Mouse (Mus musculus): ENCODE data around the gene Wdfy4. TPM values are rescaled to one million over a fixed set of nuclear protein-coding genes. Genes with fewer than 3 reads are reported as not detected.

The Wdfy4 gene
- polyA plus RNA-seq, 1 experiment from 2014 or later: 0.19 TPM

DNA sequence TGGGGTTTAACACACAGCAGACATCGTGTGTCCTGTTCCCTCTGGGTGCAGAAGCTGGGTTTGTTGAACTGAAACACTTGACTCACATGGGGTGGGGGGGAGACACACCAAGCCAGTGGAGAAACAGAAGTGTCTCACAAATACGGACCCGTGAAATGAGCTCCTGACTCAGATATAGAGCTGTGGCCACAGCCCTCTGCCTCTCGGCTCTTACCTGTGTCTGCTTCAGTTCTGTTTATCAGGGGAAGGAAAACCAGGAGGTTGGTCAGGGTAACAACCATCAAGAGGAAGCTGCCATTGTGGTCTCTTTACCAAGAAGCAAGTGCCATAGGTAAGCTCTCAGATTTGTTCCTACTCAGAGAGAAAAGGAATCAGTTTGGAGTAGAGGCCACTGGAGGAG lies 16.6 kb downstream of the Wdfy4 start:
- ATAC-seq (ENCODE audit: low FRiP score): no peak
- WGBS: 93% methylated on average over 4 of the region's 4 CpGs
- H3K9me3 ChIP-seq (ENCODE audit: control insufficient read depth, low read length): no peaks in the 10 kb centered on the region
- H3K36me3 ChIP-seq (replicated peaks; ENCODE audit: control insufficient read depth, insufficient read depth): no peaks in the 10 kb centered on the region
- no peak overlapping the region for H3K4me3 ChIP-seq (replicated peaks; ENCODE audit: low read length)
- H3K4me1 ChIP-seq (replicated peaks; ENCODE audit: control insufficient read depth, insufficient read depth, low read length): no peaks in the 10 kb centered on the region
- no peaks in the 10 kb centered on the region for H3K27me3 ChIP-seq (ENCODE audit: control insufficient read depth, insufficient read depth, low read length)
- no peak overlapping the region for H3K4me2 ChIP-seq (replicated peaks)
- no peak for DNase-seq (ENCODE audit: low spot score)
- H3K9ac ChIP-seq: no peak overlapping the region
- H3K27ac ChIP-seq: no peak overlapping the region

DNA sequence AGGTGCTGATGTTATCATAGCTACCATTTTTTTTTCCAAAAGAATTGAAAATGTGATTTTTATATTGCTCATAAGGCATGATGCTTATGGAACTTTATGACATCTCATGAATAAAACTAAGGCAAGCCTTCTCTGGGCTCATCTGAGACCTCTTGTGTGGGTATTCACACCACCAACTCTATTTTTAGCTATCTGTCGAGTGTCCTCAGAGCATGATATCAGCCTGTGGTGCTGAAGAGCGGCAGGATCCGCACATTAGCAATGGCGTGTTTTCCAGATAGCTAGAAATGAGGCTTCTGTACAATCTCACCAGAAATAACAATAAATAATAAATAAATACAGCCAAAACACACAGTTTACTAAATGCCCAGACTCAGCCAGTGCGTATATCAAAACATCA lies 23.1 kb downstream of the Wdfy4 start:
- no peak overlapping the region for H3K4me3 ChIP-seq (replicated peaks; ENCODE audit: low read length)
- no peaks in the 10 kb centered on the region for H3K4me1 ChIP-seq (replicated peaks; ENCODE audit: control insufficient read depth, insufficient read depth, low read length)
- H3K27me3 ChIP-seq (ENCODE audit: control insufficient read depth, insufficient read depth, low read length): no peaks in the 10 kb centered on the region
- 84% methylated on average over 5 of the region's 5 CpGs for WGBS
- no peaks in the 10 kb centered on the region for H3K9me3 ChIP-seq (ENCODE audit: control insufficient read depth, low read length)
- no peak for DNase-seq (ENCODE audit: low spot score)
- H3K9ac ChIP-seq: no peak overlapping the region
- H3K27ac ChIP-seq: no peak overlapping the region
- no peak overlapping the region for H3K4me2 ChIP-seq (replicated peaks)
- H3K36me3 ChIP-seq (replicated peaks; ENCODE audit: control insufficient read depth, insufficient read depth): no peaks in the 10 kb centered on the region
- no peak for ATAC-seq (ENCODE audit: low FRiP score)

- no peaks in the 10 kb centered on the region for H3K9me3 ChIP-seq (ENCODE audit: control insufficient read depth, low read length)
- ATAC-seq (ENCODE audit: low FRiP score): no peak
- WGBS: 76% methylated on average over 3 of the region's 3 CpGs
Measured at GRCm38 (mm10) chr14:33158268-33158667, 27.0 kb downstream of the Wdfy4 start.

GRCm38 (mm10) chr14:33152941-33153340 lies 32.4 kb downstream of the Wdfy4 start:
- WGBS: 69% methylated on average over 1 of the region's 1 CpGs
- ATAC-seq (ENCODE audit: low FRiP score): no peak
- no peaks in the 10 kb centered on the region for H3K9me3 ChIP-seq (ENCODE audit: control insufficient read depth, low read length)

More at GRCm38 (mm10) chr14:33158268-33158667, 27.0 kb downstream of the Wdfy4 start:
- Histone ChIP-seq H3K9ac (no peak overlapping the region), H3K4me3 (replicated peaks; ENCODE audit: low read length) (no peak overlapping the region), H3K27me3 (ENCODE audit: control insufficient read depth, insufficient read depth, low read length) (no peaks in the 10 kb centered on the region), H3K27ac (no peak overlapping the region), H3K4me1 (replicated peaks; ENCODE audit: control insufficient read depth, insufficient read depth, low read length) (no peaks in the 10 kb centered on the region), H3K4me2 (replicated peaks) (no peak overlapping the region), H3K36me3 (replicated peaks; ENCODE audit: control insufficient read depth, insufficient read depth) (no peaks in the 10 kb centered on the region)
- DNase-seq (ENCODE audit: low spot score): no peak

GRCm38 (mm10) chr14:33146287-33146686 lies 39.0 kb downstream of the Wdfy4 start:
- Histone ChIP-seq H3K27ac (no peak overlapping the region), H3K4me1 (replicated peaks; ENCODE audit: control insufficient read depth, insufficient read depth, low read length) (no peaks in the 10 kb centered on the region), H3K36me3 (replicated peaks; ENCODE audit: control insufficient read depth, insufficient read depth) (no peaks in the 10 kb centered on the region), H3K4me3 (replicated peaks; ENCODE audit: low read length) (no peak overlapping the region), H3K9me3 (ENCODE audit: control insufficient read depth, low read length) (no peaks in the 10 kb centered on the region), H3K9ac (no peak overlapping the region), H3K4me2 (replicated peaks) (no peak overlapping the region), H3K27me3 (ENCODE audit: control insufficient read depth, insufficient read depth, low read length) (no peaks in the 10 kb centered on the region)
- ATAC-seq (ENCODE audit: low FRiP score) (no peak), DNase-seq (ENCODE audit: low spot score) (no peak)
- 17% methylated on average over 2 of the region's 2 CpGs for WGBS

More at GRCm38 (mm10) chr14:33152941-33153340, 32.4 kb downstream of the Wdfy4 start:
- Histone ChIP-seq H3K27me3 (ENCODE audit: control insufficient read depth, insufficient read depth, low read length) (no peaks in the 10 kb centered on the region), H3K4me2 (replicated peaks) (no peak overlapping the region), H3K27ac (no peak overlapping the region), H3K4me1 (replicated peaks; ENCODE audit: control insufficient read depth, insufficient read depth, low read length) (no peaks in the 10 kb centered on the region), H3K36me3 (replicated peaks; ENCODE audit: control insufficient read depth, insufficient read depth) (no peaks in the 10 kb centered on the region), H3K9ac (no peak overlapping the region), H3K4me3 (replicated peaks; ENCODE audit: low read length) (no peak overlapping the region)
- DNase-seq (ENCODE audit: low spot score): no peak

- H3K9me3 ChIP-seq (ENCODE audit: control insufficient read depth, low read length): no peaks in the 10 kb centered on the region
- H3K27me3 ChIP-seq (ENCODE audit: control insufficient read depth, insufficient read depth, low read length): no peaks in the 10 kb centered on the region
- DNase-seq (ENCODE audit: low spot score): no peak
- 49% methylated on average over 9 of the region's 9 CpGs for WGBS
- no peak overlapping the region for H3K27ac ChIP-seq
- no peaks in the 10 kb centered on the region for H3K36me3 ChIP-seq (replicated peaks; ENCODE audit: control insufficient read depth, insufficient read depth)
- H3K4me2 ChIP-seq (replicated peaks): no peak overlapping the region
- 0 out of 2 replicates have a peak, but pooled peaks cover 4% of the 10 kb centered on the region for H3K4me1 ChIP-seq (replicated peaks; ENCODE audit: control insufficient read depth, insufficient read depth, low read length)
- H3K4me3 ChIP-seq (replicated peaks; ENCODE audit: low read length): no peak overlapping the region
- ATAC-seq (ENCODE audit: low FRiP score): no peak
- H3K9ac ChIP-seq: no peak overlapping the region
Measured at GRCm38 (mm10) chr14:33136843-33137242, 48.5 kb downstream of the Wdfy4 start.

GRCm38 (mm10) chr14:33135170-33135569 lies 50.1 kb downstream of the Wdfy4 start:
- ATAC-seq (ENCODE audit: low FRiP score) (no peak), DNase-seq (ENCODE audit: low spot score) (no peak)
- Histone ChIP-seq H3K9ac (no peak overlapping the region), H3K27me3 (ENCODE audit: control insufficient read depth, insufficient read depth, low read length) (no peaks in the 10 kb centered on the region), H3K4me2 (replicated peaks) (no peak overlapping the region), H3K4me1 (replicated peaks; ENCODE audit: control insufficient read depth, insufficient read depth, low read length) (0 out of 2 replicates have a peak, but pooled peaks cover 4% of the 10 kb centered on the region), H3K27ac (no peak overlapping the region), H3K4me3 (replicated peaks; ENCODE audit: low read length) (no peak overlapping the region), H3K9me3 (ENCODE audit: control insufficient read depth, low read length) (no peaks in the 10 kb centered on the region), H3K36me3 (replicated peaks; ENCODE audit: control insufficient read depth, insufficient read depth) (no peaks in the 10 kb centered on the region)
- WGBS: 91% methylated on average over 6 of the region's 6 CpGs

GRCm38 (mm10) chr14:33131044-33131758 lies 54.1 kb downstream of the Wdfy4 start:
- Histone ChIP-seq H3K27me3 (ENCODE audit: control insufficient read depth, insufficient read depth, low read length) (no peaks in the 10 kb centered on the region), H3K9me3 (ENCODE audit: control insufficient read depth, low read length) (no peaks in the 10 kb centered on the region), H3K27ac (no peak overlapping the region), H3K4me2 (replicated peaks) (no peak overlapping the region), H3K4me3 (replicated peaks; ENCODE audit: low read length) (no peak overlapping the region), H3K9ac (no peak overlapping the region), H3K36me3 (replicated peaks; ENCODE audit: control insufficient read depth, insufficient read depth) (no peaks in the 10 kb centered on the region), H3K4me1 (replicated peaks; ENCODE audit: control insufficient read depth, insufficient read depth, low read length) (no peaks in the 10 kb centered on the region)
- WGBS: 52% methylated on average over 7 of the region's 7 CpGs
- DNase-seq (ENCODE audit: low spot score): no peak
- ATAC-seq (ENCODE audit: low FRiP score): no peak

DNA sequence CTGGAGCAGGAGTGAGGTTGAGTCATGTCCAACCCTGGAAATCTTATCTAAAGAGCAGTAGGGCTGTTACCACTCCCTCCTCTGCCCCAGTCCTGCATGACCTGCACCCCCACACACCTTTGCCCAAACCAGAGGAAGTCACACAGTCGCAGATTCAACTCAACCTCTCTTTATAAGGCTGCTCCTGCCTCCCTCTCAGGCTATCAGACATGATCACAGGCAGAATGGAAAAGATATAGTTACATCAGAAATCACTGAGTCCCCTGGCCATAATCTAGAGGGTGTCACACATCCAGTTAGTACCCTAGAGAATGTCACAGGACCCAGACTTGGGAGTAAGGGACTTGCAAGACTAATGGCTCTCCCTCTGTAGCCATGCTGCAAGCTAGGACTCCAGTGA lies 68.7 kb downstream of the Wdfy4 start:
- H3K4me1 ChIP-seq (replicated peaks; ENCODE audit: control insufficient read depth, insufficient read depth, low read length): no peaks in the 10 kb centered on the region
- H3K9ac ChIP-seq: no peak overlapping the region
- H3K9me3 ChIP-seq (ENCODE audit: control insufficient read depth, low read length): no peaks in the 10 kb centered on the region
- WGBS: 88% methylated on average over 1 of the region's 1 CpGs
- H3K4me3 ChIP-seq (replicated peaks; ENCODE audit: low read length): no peak overlapping the region
- H3K4me2 ChIP-seq (replicated peaks): no peak overlapping the region
- no peaks in the 10 kb centered on the region for H3K36me3 ChIP-seq (replicated peaks; ENCODE audit: control insufficient read depth, insufficient read depth)
- H3K27me3 ChIP-seq (ENCODE audit: control insufficient read depth, insufficient read depth, low read length): no peaks in the 10 kb centered on the region
- DNase-seq (ENCODE audit: low spot score) (no peak), ATAC-seq (ENCODE audit: low FRiP score) (no peak)
- no peak overlapping the region for H3K27ac ChIP-seq

DNA sequence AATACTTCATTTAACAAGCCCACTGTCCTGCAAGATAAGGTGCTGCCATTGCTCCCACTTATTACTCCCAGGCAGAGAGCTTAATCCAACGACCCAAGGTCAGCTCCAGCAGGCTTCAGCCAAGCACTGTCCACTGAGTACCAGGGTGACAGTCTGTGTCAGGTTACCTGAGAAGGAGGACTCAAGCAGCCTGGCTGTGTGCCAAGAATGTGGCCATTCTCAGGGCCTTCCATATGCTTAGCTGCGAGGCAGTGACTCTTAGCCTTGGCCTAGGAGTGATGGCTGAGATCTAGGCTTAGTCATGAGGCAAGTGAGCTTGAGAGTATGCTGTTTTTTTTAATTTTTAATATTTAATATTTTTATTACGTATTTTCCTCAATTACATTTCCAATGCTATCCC lies 80.5 kb downstream of the Wdfy4 start:
- H3K4me3 ChIP-seq (replicated peaks; ENCODE audit: low read length): no peak overlapping the region
- DNase-seq (ENCODE audit: low spot score): no peak
- H3K4me1 ChIP-seq (replicated peaks; ENCODE audit: control insufficient read depth, insufficient read depth, low read length): no peaks in the 10 kb centered on the region
- H3K36me3 ChIP-seq (replicated peaks; ENCODE audit: control insufficient read depth, insufficient read depth): no peaks in the 10 kb centered on the region
- H3K9ac ChIP-seq: no peak overlapping the region
- no peak for ATAC-seq (ENCODE audit: low FRiP score)
- no peaks in the 10 kb centered on the region for H3K27me3 ChIP-seq (ENCODE audit: control insufficient read depth, insufficient read depth, low read length)
- no peak overlapping the region for H3K27ac ChIP-seq
- no peaks in the 10 kb centered on the region for H3K9me3 ChIP-seq (ENCODE audit: control insufficient read depth, low read length)
- 81% methylated on average over 3 of the region's 3 CpGs for WGBS
- H3K4me2 ChIP-seq (replicated peaks): no peak overlapping the region

All from hindbrain, embryonic 14.5 days (tissue).